Mouse (Mus musculus): ENCODE measurements around the gene Gm11627.
"Not testable (repeated sequence)": the region's sequence is repeated elsewhere in the genome, so short reads cannot be mapped to it uniquely, and the experiment has no call there.

The Gm11627 gene

GRCm38 (mm10) chr11:102579165-102580033 is at the start of gene Gm11627:
TSS of gene Gm11627 (minus strand) at chr11:102579461.
- no peak for DNase-seq (ENCODE audit: low spot score)

- DNase-seq (ENCODE audit: low spot score) = no peak
These were observed 49.3 kb upstream of the Gm11627 start for GRCm38 (mm10) chr11:102628529-102628928.

- no peak for DNase-seq (ENCODE audit: low spot score)
These were observed 48.1 kb upstream of the Gm11627 start for GRCm38 (mm10) chr11:102627171-102627931.

- DNase-seq (ENCODE audit: low spot score) = no peak
These were observed 45.7 kb upstream of the Gm11627 start for GRCm38 (mm10) chr11:102624888-102625407.

GRCm38 (mm10) chr11:102623876-102624789 is 44.9 kb upstream of the Gm11627 start:
- DNase-seq (ENCODE audit: low spot score) = no peak

- DNase-seq (ENCODE audit: low spot score) = no peak
These were observed 40.2 kb upstream of the Gm11627 start for GRCm38 (mm10) chr11:102619449-102619848.

GRCm38 (mm10) chr11:102611317-102611705 is 32.0 kb upstream of the Gm11627 start:
- DNase-seq (ENCODE audit: low spot score) = no peak

GRCm38 (mm10) chr11:102610675-102611316 is 31.5 kb upstream of the Gm11627 start:
- no peak for DNase-seq (ENCODE audit: low spot score)

GRCm38 (mm10) chr11:102610260-102610659 is 31.0 kb upstream of the Gm11627 start:
- no peak for DNase-seq (ENCODE audit: low spot score)

GRCm38 (mm10) chr11:102609483-102609882 is 30.2 kb upstream of the Gm11627 start:
- DNase-seq (ENCODE audit: low spot score) = no peak

- no peak for DNase-seq (ENCODE audit: low spot score)
These were observed 29.4 kb upstream of the Gm11627 start for GRCm38 (mm10) chr11:102608691-102609090.

GRCm38 (mm10) chr11:102607686-102608548 is 28.7 kb upstream of the Gm11627 start:
- no peak for DNase-seq (ENCODE audit: low spot score)

GRCm38 (mm10) chr11:102607201-102607600 is 27.9 kb upstream of the Gm11627 start:
- DNase-seq (ENCODE audit: low spot score) = not testable (repeated sequence)

- DNase-seq (ENCODE audit: low spot score) = no peak
These were observed 27.5 kb upstream of the Gm11627 start for GRCm38 (mm10) chr11:102606751-102607171.

- DNase-seq (ENCODE audit: low spot score) = peak; percentile 39
These were observed 26.5 kb upstream of the Gm11627 start for GRCm38 (mm10) chr11:102605553-102606416.

GRCm38 (mm10) chr11:102604777-102605552 is 25.7 kb upstream of the Gm11627 start:
- DNase-seq (ENCODE audit: low spot score) = no peak

- peak; percentile 71 for DNase-seq (ENCODE audit: low spot score)
These were observed 24.8 kb upstream of the Gm11627 start, which contains the start of gene Fzd2 for GRCm38 (mm10) chr11:102604010-102604584. TSS of gene Fzd2 (plus strand) at chr11:102604396.

- DNase-seq (ENCODE audit: low spot score) = peak; percentile 56
These were observed 24.2 kb upstream of the Gm11627 start for GRCm38 (mm10) chr11:102603496-102603850.
